Mouse (Mus musculus): ENCODE results near the gene Ppip5k2.

DNA sequence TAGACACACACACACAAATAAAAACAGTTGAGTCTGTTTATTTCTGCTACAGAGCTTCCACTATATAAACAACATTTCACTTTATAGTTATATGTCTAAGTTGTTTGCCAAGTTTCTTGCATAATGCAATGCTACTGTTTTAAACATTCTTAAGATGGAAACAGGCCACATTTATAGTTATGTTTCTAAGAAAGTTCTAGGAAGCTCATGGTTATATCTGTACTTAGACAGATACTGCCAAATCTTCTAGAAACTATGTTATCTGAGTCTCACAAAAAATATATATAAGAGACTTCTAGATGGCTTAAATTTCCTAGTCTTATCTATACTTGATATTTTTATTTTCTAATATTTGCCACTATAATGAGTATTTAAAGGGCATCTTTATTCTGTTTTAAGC, 17.0 kb downstream of the Ppip5k2 start:
- TF ChIP-seq POLR2A (IDR thresholded peaks at IDR 0.05; ENCODE audit: low read depth, low read length) (no peak), CTCF (IDR thresholded peaks at IDR 0.05; ENCODE audit: extremely low read depth, insufficient read length, insufficient replicate concordance, low read depth, low read length) (no peak)
